Mouse (Mus musculus) kidney, adult 8-10 months (tissue): ENCODE measurements around the gene Obox6.

Experiments used
- DNase-seq, 2 experiments: peaks; one replicate each; pipeline ENCODE4 v3.0.0; 2022

Gene Obox6

GRCm38 (mm10) chr7:15839578-15839977 is at the start of gene Obox6:
Gene Obox6 (minus strand): TSS chr7:15839678.
- DNase-seq = no peak

GRCm38 (mm10) chr7:15884127-15884526 is 44.6 kb upstream of the Obox6 start:
- no peak for DNase-seq

GRCm38 (mm10) chr7:15882317-15882716 is 42.8 kb upstream of the Obox6 start, which contains the start of gene Crxos:
Gene Crxos (plus strand): TSS chr7:15882617.
- no peak for DNase-seq

GRCm38 (mm10) chr7:15881831-15882230 is 42.4 kb upstream of the Obox6 start:
- DNase-seq = no peak

GRCm38 (mm10) chr7:15881388-15881787 is 41.9 kb upstream of the Obox6 start:
- DNase-seq = no peak

GRCm38 (mm10) chr7:15879756-15880155 is 40.3 kb upstream of the Obox6 start, which contains the start of gene Crx:
Gene Crx (minus strand): TSS chr7:15879968.
- DNase-seq = no peak

- DNase-seq = no peak
These were observed 24.6 kb upstream of the Obox6 start for GRCm38 (mm10) chr7:15864104-15864503.

GRCm38 (mm10) chr7:15859657-15860056 is 20.2 kb upstream of the Obox6 start:
- no peak for DNase-seq
